10 mouse cellular contexts compared by ENCODE assay signal in the genomic region with DNA sequence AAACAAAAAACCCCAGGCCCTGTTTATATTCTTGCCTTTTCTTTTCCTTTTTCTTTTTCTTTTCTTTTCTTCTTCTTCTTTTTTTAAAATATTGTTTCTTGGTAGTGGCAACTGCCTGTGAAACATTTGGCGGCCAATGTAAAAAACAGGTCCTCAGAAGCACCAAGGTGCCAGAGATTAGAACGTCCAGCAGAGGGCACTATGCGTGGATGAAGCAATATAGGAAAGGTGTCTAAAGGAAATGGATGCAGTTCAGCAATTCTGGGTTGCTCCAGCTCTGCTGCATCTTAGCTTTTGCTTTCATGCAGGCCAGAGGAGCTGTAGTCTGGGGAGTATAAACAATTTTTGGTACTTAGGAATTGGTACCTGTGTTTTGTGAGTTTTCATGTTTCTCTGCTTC. TPM values are rescaled to one million over a fixed set of nuclear protein-coding genes. Genes with fewer than 3 reads are reported as not detected.
DNase-seq lines count a peak whose midpoint lies in the region; ATAC-seq lines count a peak whose summit lies in the region.
"Had no signal": no experiment of that assay in that cellular context is flagged by ENCODE, and none has a peak within 500 bp of the region (broad histone marks: within the 10 kb centered on the region; RNA-seq: fewer than 3 reads in every experiment).

No protein-coding gene starts in this region.

- H3K4me3 ChIP-seq in forebrain, embryonic 10.5 days = no peak overlapping the region
- no peak overlapping the region for H3K4me3 ChIP-seq in forebrain, embryonic 16.5 days (replicated peaks; ENCODE audit: low read length)
- H3K4me3 ChIP-seq: neural tube, embryonic 13.5 days had no signal

- 20% methylated on average over 3 of the region's 3 CpGs for WGBS in forebrain, embryonic 10.5 days
- 24% methylated on average over 3 of the region's 3 CpGs for WGBS in forebrain, embryonic 16.5 days

- no peak overlapping the region for H3K9ac ChIP-seq in forebrain, embryonic 16.5 days (replicated peaks; ENCODE audit: low read depth, low read length)
- H3K9ac ChIP-seq: neural tube, embryonic 13.5 days had no signal

- DNase-seq in forebrain, embryonic 10.5 days (ENCODE audit: extremely low spot score, low spot score) = peak; percentile 23
- DNase-seq in ovary, postnatal 36 days (ENCODE audit: low spot score) = peak; percentile 12
- no peak for DNase-seq in ovary, adult 18-20 months (ENCODE audit: low spot score)
- DNase-seq in cerebellum, postnatal 25 days = peak; percentile 44 to 67
- DNase-seq in kidney, adult 8-10 months = peak; percentile 13 to 44
- DNase-seq in lung, postnatal 25 days (ENCODE audit: low spot score) = peak; percentile 38
- peak; percentile 4 for DNase-seq in telencephalon, adult 2 months (ENCODE audit: low read depth, low spot score)

- no peak overlapping the region for H3K4me2 ChIP-seq in forebrain, embryonic 16.5 days (ENCODE audit: low read length)
- H3K4me2 ChIP-seq: neural tube, embryonic 13.5 days had no signal

- H3K9me3 ChIP-seq in forebrain, embryonic 10.5 days = no peaks in the 10 kb centered on the region
- no peaks in the 10 kb centered on the region for H3K9me3 ChIP-seq in forebrain, embryonic 16.5 days (ENCODE audit: control insufficient read depth, low read length)
- H3K9me3 ChIP-seq: neural tube, embryonic 13.5 days had no signal

- no peaks in the 10 kb centered on the region for H3K27me3 ChIP-seq in forebrain, embryonic 10.5 days (ENCODE audit: poor library complexity, severe bottlenecking)
- H3K27me3 ChIP-seq in forebrain, embryonic 16.5 days (replicated peaks; ENCODE audit: control insufficient read depth, insufficient read depth, low read length) = no peaks in the 10 kb centered on the region
- H3K27me3 ChIP-seq: neural tube, embryonic 13.5 days had no signal

- H3K4me1 ChIP-seq in forebrain, embryonic 10.5 days = no peaks in the 10 kb centered on the region
- H3K4me1 ChIP-seq in forebrain, embryonic 16.5 days (replicated peaks; ENCODE audit: control insufficient read depth, insufficient read depth, low read length) = no peaks in the 10 kb centered on the region
- H3K4me1 ChIP-seq: neural tube, embryonic 13.5 days had no signal

- no peaks in the 10 kb centered on the region for H3K36me3 ChIP-seq in forebrain, embryonic 10.5 days (replicated peaks)
- H3K36me3 ChIP-seq in forebrain, embryonic 16.5 days (ENCODE audit: control insufficient read depth, insufficient read depth) = no peaks in the 10 kb centered on the region
- H3K36me3 ChIP-seq: neural tube, embryonic 13.5 days had no signal

- no peak for ATAC-seq in forebrain, embryonic 16.5 days

- H3K27ac ChIP-seq in forebrain, embryonic 10.5 days = no peak overlapping the region
- no peak overlapping the region for H3K27ac ChIP-seq in forebrain, embryonic 16.5 days (ENCODE audit: low read length)
- H3K27ac ChIP-seq: neural tube, embryonic 13.5 days had no signal

RNA-seq across cellular contexts. Expression of a gene that starts 9.2 kb away (rescaled TPM):
- polyA plus RNA-seq in forebrain, embryonic 10.5 days (2016; fragmentation: Nextera tagmentation; extraction: Ambion mirVana) = not detected in 2 replicates
- not detected in 2 replicates for polyA plus RNA-seq in forebrain, embryonic 16.5 days (2015; fragmentation: Nextera tagmentation; extraction: Ambion mirVana)
- polyA plus RNA-seq: heart, embryonic 16.5 days had no signal

RNA-seq across cellular contexts. Expression of a gene that starts 11.4 kb away (rescaled TPM):
- 31.2 and 32.3 TPM in 2 replicates for polyA plus RNA-seq in forebrain, embryonic 10.5 days (2016; fragmentation: Nextera tagmentation; extraction: Ambion mirVana)
- 22.6 and 23.3 TPM in 2 replicates for polyA plus RNA-seq in forebrain, embryonic 16.5 days (2015; fragmentation: Nextera tagmentation; extraction: Ambion mirVana)
